Mouse (Mus musculus) urinary bladder, adult 18-20 months (tissue): Measurements from ENCODE around the gene Zc3hav1l.

Experiments used
- DNase-seq, 2 experiments: peaks; one replicate each; pipeline ENCODE4 v3.0.0; 2022; ENCODE audit warnings: low spot score in 2 of 2, mixed read lengths in 2 of 2

Gene Zc3hav1l

GRCm38 (mm10) chr6:38298761-38299401, at the start of gene Zc3hav1l:
Gene Zc3hav1l, minus strand, starts transcription at chr6:38299259.
- peak; percentile 48 to 65 for DNase-seq

DNA sequence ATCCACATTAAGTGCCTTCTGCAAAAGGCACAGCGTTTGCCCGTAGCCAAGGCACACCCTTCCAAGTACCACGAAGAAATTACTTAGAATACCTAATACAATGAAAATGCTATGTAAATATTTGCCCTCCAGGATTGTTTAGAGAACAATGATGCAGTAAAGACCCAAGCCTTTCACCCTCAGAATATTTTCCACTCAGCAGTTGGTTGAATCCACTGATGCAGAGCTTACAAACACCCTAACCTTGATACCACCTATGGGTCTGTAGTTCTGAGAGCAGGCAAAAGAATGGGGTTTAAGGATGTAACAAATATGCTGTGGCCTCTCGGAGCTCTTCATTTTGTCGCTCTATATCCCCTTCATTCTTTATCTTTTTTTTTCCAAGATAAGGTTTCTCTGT, 48.8 kb upstream of the Zc3hav1l start:
- no peak for DNase-seq

DNA sequence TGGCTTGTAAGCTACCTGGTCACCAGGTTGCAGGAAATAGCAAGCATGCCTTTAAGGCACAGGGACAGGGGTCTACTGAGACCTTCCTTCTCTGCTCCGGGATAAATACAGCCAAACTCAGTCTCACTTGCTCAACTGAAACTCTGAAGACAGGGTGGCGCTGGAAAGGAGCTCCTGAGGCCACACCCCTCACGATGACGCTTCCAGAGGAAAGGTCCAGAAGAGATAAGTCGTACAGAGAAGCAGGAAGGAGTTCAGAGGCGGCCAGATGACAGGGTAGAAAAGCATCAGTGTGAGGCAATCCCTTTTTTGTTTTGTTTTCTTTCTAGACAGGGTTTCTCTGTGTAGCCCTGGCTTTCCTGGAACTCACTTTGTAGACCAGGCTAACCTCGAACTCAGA, 46.7 kb upstream of the Zc3hav1l start:
- peak; percentile 45 to 78 for DNase-seq

DNA sequence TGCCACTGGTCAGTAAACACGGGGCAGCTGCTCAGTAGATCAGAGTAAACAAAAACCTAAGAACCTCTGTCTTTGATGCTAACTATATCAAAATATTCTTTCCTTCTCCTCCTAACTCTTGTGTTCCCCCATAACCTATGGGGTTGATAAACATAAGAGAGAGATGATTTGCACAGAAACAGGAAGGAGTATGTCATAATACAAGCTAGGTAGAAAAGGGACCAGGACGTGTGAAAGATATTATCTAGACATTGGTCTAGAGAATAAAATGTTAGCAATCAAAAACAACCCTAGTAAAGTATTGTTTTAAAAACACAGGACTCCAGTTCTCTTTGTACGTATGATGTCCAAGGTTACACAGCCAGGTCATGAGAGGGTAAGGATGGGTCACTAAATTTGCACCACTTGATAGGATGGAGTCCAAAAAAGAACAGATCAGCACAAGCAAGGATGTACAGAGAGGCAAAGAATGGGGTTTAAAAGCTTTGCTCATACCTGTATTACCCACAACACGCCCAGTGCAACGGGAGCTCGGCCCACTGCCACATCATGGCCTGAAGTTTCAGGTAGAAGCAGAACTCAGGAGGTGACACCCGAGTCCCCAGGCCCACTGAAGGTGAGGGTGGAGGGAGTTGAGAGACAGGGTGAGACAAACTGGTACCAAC, 45.1 kb upstream of the Zc3hav1l start:
- DNase-seq = no peak

- DNase-seq = no peak
These were observed 44.5 kb upstream of the Zc3hav1l start for GRCm38 (mm10) chr6:38343581-38343980.

DNA sequence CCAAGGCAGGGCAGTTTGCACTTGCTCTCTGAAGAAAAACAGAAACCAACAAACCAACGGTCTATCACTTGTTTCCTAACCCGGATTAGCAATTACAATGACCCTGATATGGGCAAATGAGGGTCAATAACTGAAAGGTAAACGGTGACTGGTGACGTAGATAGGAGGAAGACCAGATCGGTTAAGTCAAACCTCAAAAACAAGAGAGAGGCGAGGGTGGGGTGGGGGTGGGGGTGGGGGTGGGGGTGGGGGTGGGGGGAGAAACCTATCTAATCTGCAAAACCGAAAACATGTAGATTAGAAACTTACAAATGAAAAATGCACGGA, 43.6 kb upstream of the Zc3hav1l start:
- no peak for DNase-seq

GRCm38 (mm10) chr6:38341751-38342665, 42.9 kb upstream of the Zc3hav1l start:
- DNase-seq = no peak

DNA sequence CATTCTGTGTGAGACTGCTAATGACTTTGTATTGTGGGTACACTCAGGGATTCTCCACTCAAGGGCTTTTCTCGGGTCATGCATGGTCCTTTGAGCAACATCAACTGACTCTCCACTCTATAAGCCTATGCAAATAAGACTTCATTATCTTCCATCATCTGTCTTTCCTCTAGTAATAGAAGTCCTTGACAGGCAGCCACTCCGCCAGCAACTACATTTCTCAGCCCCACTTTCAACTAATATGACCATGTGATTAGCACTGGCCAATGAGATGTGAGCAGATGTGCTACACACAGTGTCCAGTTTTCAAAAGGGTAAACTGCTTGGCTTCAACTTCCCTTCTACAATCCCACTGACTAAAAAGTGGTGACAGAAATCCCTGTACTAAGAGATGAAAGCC, 40.0 kb upstream of the Zc3hav1l start:
- DNase-seq = no peak

DNA sequence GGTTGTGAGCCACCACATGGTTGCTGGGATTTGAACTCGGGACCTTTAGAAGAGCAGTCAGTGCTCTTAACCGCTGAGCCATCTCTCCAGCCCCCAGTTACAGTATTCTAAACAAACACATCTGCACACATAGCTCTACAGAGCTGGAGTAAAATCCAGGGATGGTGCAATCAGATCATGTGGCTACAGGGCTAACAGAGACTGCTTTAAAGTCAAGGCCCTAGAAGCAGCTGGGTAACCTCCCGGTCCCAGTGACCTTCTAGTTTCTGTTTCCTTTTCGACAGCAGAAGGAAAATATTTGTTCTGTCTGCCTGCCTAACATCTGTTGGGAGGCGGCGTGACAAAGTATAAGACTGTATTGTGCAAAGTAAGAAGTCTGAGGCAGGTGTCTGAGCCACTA, 38.9 kb upstream of the Zc3hav1l start:
- peak in 1 of 2 experiments; percentile 29 for DNase-seq

DNA sequence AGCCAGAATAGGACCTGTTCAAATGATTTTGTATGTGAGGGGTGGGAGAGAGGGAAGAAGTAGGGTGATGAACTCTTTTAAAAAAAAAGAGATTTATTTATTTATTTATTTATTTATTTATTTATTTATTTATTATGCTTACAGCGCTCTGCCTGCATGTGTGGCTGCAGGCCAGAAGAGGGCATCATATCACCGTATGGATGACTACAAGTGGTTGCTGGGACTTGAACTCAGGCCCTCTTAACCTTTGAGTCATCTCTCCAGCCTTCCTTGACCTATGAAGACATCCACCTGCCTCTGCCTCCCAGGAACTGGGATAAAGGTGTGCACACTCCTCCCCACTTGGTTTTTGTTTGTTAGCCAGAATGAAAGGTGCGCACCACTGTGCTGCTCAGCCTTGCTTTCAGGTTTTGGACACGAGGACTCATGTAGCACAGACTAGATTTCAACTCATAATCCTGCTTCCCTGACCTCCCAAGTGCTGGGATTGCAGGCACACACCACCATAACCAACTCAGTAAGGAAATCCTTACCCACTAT, 38.2 kb upstream of the Zc3hav1l start:
- DNase-seq = no peak

DNA sequence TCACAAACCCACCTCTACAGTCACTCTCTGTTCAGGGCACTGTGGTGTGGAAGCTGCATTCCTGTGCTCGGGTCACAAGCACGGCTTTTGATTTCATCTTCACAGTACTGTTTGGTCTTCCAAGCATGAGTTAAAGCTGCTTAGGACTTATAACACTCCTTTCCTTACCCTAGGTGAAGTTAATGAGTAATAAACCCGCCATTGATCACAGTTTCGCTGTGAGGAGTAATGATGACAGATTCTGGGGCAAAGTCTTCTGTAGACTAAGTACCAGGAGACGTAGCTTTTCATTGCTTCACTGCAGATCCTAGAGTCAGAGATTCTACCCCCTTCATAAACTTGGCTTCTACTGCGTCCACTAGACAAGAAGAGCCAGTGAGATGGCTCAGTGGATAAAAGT, 36.2 kb upstream of the Zc3hav1l start:
- no peak for DNase-seq

- no peak for DNase-seq
These were observed 27.5 kb upstream of the Zc3hav1l start for GRCm38 (mm10) chr6:38326596-38326995.

GRCm38 (mm10) chr6:38320621-38321020, 21.6 kb upstream of the Zc3hav1l start:
- no peak for DNase-seq

DNA sequence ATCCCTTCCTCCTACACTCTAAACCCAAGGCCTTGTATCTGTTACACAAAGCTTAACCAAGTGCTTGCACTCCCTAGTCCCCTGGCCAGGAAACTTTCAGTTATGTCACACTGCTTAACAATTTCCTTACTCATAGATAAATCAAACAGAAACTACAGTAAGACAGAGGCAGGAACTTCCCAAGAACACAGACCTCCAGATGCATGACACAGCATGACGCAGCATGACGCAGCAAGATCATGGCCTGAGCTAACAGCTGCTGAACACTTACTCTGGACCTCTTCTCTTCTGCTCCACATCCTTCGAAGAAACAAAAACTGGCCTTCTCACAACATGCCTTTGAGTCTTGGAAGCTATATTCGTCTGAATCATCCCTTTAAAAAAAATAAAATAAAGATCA, 17.0 kb upstream of the Zc3hav1l start:
- DNase-seq = no peak

- DNase-seq = no peak
These were observed 10.7 kb upstream of the Zc3hav1l start for GRCm38 (mm10) chr6:38309741-38310140.

DNA sequence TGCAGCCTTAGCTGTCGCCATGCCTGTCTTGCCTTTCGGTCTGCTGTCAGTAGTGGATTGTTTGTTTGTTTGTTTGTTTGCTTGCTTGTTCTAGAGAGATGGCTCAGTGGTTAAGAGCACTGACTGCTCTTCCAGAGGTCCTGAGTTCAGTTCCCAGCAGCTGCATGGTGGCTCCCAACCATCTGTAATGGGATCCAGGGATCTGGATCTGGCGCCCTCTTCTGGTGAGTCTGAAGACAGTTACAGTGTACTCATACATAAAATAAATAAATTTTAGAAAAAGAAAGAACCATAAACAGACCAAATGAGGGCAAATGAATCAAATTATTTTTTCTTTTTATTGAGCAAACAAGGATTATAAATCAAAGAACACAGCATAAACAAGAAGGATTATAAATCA, 5.9 kb upstream of the Zc3hav1l start:
- no peak for DNase-seq

DNA sequence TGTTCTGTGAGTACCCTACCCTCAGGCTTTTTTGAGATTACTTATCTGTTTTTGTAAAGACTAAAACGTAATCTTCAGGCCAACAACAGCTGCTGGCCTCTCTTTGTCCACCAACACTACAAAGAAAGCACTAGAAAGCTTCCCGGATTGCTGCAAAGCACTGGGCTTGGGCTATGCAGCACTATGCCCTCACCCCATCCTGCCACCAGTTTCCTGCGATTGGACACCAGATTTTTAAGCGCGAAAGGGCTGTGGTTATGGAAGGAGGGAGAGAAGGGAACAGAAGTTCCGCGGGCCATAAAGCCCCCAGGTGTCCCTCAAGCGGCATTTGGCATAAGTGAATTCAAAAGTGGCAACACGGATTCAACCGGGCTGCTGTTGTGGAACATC, 818 bp downstream of the Zc3hav1l start:
- peak in 1 of 2 experiments; percentile 11 for DNase-seq

DNA sequence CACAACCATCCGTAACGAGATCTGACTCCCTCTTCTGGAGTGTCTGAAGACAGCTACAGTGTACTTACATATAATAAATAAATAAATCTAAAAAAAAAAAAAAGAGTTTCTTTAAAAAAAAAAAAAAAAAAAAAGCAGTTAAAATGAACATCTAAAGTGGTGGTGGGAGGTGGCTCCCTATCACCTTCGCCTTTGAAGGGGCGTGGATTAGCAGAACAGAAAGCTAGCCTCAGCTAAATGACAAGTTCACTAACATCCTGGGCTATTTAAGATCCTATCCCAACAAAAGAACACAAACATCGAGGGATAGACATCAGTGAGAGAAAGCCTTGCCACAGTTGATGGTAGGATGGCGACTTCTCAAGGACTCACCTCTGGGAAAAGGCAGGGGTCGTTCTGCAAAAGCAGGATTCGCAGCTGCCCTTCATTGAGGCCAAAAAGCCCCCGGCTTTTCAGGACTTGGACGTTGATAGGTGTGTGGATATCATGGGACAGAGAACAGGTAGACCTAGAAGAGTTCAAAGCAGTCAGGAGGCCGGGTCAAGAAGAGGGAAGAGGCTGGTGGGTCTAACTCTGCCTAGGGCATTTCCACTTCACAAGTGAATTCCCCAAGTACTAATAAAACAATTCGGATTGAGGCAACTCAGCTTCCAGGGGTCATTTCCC, 1.3 kb downstream of the Zc3hav1l start:
- no peak for DNase-seq

DNA sequence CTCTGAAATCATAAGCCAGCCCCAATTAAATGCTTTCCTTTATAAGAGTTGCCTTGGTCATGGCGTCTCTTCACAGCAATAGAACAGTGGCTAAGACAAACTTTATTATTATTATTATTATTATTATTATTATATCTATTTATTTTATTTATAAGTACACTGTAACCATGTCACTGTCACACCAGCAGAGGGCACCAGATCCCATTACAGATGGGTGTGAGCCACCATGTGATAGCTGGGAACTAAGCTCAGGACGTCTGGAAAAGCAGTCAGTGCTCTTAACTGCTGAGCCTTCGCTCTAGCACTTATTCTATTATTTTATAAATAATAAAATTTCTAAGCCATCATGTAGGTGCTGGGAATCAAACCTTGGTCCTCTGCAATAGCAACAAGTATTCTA, 5.4 kb downstream of the Zc3hav1l start:
- no peak for DNase-seq

- DNase-seq = no peak
These were observed 6.0 kb downstream of the Zc3hav1l start for GRCm38 (mm10) chr6:38292871-38293646.

GRCm38 (mm10) chr6:38284422-38284821, 14.6 kb downstream of the Zc3hav1l start:
- no peak for DNase-seq
